Mouse (Mus musculus): ENCODE measurements around the gene Szrd1. TPM values are rescaled to one million over a fixed set of nuclear protein-coding genes. Genes with fewer than 3 reads are reported as not detected.
"Not testable (repeated sequence)": the region's sequence is repeated elsewhere in the genome, so short reads cannot be mapped to it uniquely, and the experiment has no call there.

Szrd1 gene
- polyA plus RNA-seq, 1 experiment from 2014 or later, result 33.4 TPM

DNA sequence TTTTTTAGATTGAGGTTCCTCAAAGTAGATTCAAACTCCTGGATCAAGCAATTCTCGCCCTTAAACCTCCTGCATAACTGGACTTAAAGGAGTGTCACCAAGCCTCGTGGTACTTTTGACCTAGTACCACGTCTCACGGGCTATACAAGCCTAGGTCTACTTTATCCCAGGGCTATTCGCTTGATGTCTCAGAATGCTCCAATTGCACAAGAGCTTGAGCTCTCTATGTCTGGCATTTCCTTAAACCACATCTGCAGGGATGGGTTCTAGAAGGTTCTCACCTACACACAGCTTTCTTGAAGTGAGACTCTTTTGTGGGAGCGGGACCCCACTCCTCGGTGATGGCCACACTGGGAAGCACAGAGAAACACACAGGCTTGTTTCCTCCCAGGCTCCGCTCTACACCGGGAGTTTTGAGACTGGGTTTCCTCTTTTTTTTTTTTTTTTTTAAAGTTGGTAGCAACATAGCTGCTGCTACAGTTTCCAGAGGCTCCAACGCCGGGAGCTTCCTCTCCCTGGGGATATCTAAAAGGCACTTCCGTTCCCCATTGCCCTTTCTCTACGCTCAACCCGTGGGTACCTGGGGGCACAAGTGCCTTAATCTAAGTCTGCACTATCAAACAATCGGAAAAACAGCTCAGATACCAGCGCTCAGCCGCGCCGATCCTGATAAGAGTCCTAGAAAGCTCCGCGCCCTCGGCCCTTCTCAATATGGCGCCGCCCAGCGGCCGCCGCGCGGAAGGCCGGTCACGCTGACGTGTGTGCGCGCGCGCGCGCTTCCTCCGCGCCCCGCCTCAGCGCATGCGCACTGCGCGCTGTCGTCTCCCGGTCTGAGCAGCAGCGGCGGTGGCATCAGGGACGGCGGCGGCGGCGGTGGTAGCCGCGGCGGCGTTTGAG lies 7.8 kb upstream of the Szrd1 start, which contains the start of gene Fbxo42:
Gene Fbxo42 (plus strand): TSS at position 802 of the 897 bp plus-strand sequence.
- Histone ChIP-seq H3K27me3 (replicated peaks) (no peaks in the 10 kb centered on the region), H3K9ac (peak within 1 kb of the TSS; percentile 97), H3K4me2 (peak within 1 kb of the TSS; percentile 80), H3K9me3 (replicated peaks) (no peaks in the 10 kb centered on the region), H3K4me3 (peak within 1 kb of the TSS; percentile 99), H3K4me1 (replicated peaks) (peaks cover 27% of the 10 kb centered on the region), H3K27ac (ENCODE audit: poor library complexity, severe bottlenecking) (peak within 1 kb of the TSS; percentile 83), H3K36me3 (no peaks in the 10 kb centered on the region)
- 7% methylated on average over 56 of the region's 58 CpGs for WGBS
- peak; percentile 93 for ATAC-seq (ENCODE audit: insufficient number of reproducible peaks, low FRiP score)

DNA sequence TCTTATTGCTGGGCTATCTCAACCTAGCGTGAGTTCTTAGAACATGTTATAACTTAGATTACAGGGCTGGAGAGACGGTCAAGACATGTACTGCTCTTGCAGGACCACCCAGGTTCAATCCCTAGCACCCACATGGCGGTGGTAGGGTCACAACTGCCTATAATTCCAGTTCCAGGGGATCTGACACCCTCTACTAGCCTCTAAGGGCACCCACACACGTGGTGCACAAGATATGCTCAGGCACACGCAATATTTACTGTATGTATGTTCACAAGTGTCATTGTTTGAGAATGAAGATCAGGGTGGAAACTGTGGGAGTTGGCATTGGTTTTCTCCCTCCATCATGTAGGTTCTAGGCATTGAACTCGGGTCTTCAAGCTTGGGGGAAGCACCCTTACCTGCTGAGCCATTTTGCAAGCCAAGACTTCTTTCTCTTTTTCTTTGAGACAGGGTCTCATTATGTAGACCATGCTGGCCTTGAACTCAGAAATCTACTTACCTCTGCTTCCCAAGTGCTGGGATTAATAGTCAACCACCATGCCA lies 7.0 kb upstream of the Szrd1 start:
- Histone ChIP-seq H3K9ac (no peak overlapping the region), H3K9me3 (replicated peaks) (no peaks in the 10 kb centered on the region), H3K27ac (ENCODE audit: poor library complexity, severe bottlenecking) (peak overlapping the region; percentile 83; the same call in 1 of the 2 replicates), H3K27me3 (replicated peaks) (no peaks in the 10 kb centered on the region), H3K4me3 (no peak overlapping the region), H3K36me3 (no peaks in the 10 kb centered on the region), H3K4me1 (replicated peaks) (peaks cover 21% of the 10 kb centered on the region), H3K4me2 (peak overlapping the region; percentile 80)
- 91% methylated on average over 6 of the region's 6 CpGs for WGBS
- no peak for ATAC-seq (ENCODE audit: insufficient number of reproducible peaks, low FRiP score)

DNA sequence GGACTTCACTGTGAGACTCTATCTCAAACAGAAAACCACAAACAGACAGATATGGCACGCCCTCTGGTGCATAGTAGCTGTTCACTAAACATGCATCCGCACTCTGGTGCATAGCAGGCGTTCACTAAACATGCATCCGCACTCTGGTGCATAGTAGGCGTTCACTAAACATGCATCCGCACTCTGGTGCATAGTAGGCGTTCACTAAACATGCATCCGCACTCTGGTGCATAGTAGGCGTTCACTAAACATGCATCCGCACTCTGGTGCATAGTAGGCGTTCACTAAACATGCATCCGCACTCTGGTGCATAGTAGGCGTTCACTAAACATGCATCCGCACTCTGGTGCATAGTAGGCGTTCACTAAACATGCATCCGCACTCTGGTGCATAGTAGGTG lies 5.5 kb upstream of the Szrd1 start:
- H3K9me3 ChIP-seq (replicated peaks); H3K36me3 ChIP-seq; H3K4me2 ChIP-seq; H3K9ac ChIP-seq; H3K4me3 ChIP-seq; H3K27me3 ChIP-seq (replicated peaks); ATAC-seq (ENCODE audit: insufficient number of reproducible peaks, low FRiP score); H3K27ac ChIP-seq (ENCODE audit: poor library complexity, severe bottlenecking): not testable (repeated sequence)
- 85% methylated on average over 12 of the region's 16 CpGs for WGBS
- H3K4me1 ChIP-seq (replicated peaks), result peaks cover 21% of the 10 kb centered on the region

DNA sequence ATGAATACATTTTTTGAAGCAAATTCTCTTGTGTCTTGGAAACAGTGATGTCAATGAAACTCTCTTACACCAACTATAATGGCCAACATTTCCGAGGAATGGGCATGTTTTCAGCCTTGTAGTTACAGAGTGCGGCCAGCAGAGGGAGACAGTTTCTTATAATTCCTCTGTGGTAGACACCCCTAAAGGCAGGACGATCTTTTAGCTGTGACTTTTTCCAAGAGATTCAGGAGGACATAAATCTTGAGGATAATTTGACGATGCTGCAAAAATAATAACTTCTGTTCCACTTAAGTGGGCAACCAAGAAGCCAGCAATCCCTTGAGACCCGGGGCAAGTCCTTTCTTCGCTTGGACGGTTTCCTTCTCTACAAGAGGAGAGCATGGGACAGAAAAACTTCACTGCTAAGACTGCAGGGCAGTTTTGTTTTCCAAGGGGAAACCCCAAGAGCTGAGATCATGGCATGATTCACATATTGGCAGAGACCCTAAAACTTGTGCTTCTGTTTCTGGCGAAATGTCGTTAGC lies 2.8 kb upstream of the Szrd1 start:
- Histone ChIP-seq H3K27ac (ENCODE audit: poor library complexity, severe bottlenecking) (no peak overlapping the region), H3K4me3 (no peak overlapping the region), H3K36me3 (no peaks in the 10 kb centered on the region), H3K27me3 (replicated peaks) (no peaks in the 10 kb centered on the region), H3K9me3 (replicated peaks) (no peaks in the 10 kb centered on the region), H3K4me1 (replicated peaks) (peaks cover 19% of the 10 kb centered on the region), H3K9ac (peak overlapping the region; percentile 47; the same call in 1 of the 2 replicates), H3K4me2 (peak overlapping the region; percentile 47)
- WGBS, result 23% methylated on average over 9 of the region's 9 CpGs
- no peak for ATAC-seq (ENCODE audit: insufficient number of reproducible peaks, low FRiP score)

DNA sequence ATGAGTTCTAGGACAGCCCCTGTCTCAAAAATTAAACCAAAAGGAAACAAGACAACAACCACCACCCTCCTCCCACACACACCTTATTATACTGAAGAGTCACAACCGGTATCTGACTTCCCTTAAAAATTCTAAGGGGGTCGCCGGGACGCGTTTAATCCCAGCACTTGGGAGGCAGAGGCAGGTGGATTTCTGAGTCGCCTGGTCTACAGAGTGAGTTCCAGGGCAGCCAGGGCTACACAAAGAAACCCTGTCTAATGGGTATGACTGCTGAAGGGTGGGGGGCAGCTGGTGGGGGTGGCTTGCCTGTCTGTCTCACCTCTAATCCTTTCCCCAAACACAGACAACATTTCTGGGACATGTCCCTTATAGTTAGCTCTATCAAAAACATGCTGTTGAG lies 1.4 kb upstream of the Szrd1 start:
- peaks cover 23% of the 10 kb centered on the region for H3K4me1 ChIP-seq (replicated peaks)
- no peak overlapping the region for H3K27ac ChIP-seq (ENCODE audit: poor library complexity, severe bottlenecking)
- no peak for ATAC-seq (ENCODE audit: insufficient number of reproducible peaks, low FRiP score)
- H3K27me3 ChIP-seq (replicated peaks), result no peaks in the 10 kb centered on the region
- no peak overlapping the region for H3K9ac ChIP-seq
- H3K4me3 ChIP-seq, result no peak overlapping the region
- no peaks in the 10 kb centered on the region for H3K9me3 ChIP-seq (replicated peaks)
- no peak overlapping the region for H3K4me2 ChIP-seq
- H3K36me3 ChIP-seq, result no peaks in the 10 kb centered on the region; the same call in 1 of the 2 replicates
- 87% methylated on average over 6 of the region's 6 CpGs for WGBS

DNA sequence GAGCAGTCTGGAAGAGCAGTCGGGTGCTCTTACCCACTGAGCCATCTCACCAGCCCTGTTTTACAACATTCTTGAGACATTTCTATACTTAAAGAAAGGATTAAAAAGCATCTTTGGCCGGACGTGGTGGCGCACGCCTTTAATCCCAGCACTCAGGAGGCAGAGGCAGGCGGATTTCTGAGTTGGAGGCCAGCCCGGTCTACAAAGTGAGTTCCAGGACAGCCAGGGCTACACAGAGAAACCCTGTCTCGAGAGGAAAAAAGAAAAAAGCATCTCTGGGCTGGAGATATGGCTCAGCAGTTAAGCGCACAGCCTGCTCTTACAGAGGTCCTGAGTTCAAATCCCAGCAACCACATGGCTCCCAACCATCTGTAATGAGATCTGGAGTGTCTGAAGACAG lies 779 bp upstream of the Szrd1 start:
- 87% methylated on average over 9 of the region's 9 CpGs for WGBS
- H3K4me3 ChIP-seq; H3K27ac ChIP-seq (ENCODE audit: poor library complexity, severe bottlenecking); H3K4me2 ChIP-seq; H3K27me3 ChIP-seq (replicated peaks); H3K9ac ChIP-seq; H3K9me3 ChIP-seq (replicated peaks); ATAC-seq (ENCODE audit: insufficient number of reproducible peaks, low FRiP score); H3K36me3 ChIP-seq: not testable (repeated sequence)
- peaks cover 28% of the 10 kb centered on the region for H3K4me1 ChIP-seq (replicated peaks)

DNA sequence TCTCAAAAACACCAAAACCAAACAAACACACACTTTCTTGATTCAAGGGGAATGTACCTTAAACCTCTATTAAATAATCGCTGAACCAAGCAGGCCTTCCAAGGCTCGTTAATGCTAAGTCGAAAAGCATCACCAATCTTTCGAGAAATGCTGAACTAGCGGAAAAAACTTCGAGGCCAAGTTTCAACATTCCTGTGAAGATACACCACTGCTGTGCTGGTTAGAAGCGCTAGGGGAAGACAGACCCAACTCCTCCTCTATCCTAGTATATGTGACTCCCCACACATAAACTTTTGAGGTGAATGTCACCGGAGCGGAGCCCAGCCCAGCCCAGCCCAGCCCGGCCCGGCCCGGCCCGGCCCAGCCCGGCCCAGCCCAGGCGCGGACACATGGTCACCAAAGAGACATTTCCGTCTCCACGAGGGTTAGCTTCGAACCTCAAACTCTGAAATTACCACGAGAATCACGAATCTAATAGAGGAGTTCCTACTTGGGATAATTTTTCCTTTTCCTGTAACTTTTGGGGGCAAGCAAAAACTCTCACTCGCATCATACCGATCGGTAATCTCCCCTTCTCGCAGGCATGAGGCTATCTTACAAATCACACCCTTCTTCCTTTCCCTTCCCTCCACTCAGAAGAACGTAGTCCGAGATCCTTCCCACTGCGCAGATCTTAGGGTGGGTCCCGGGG lies 1.0 kb downstream of the Szrd1 start:
- Histone ChIP-seq H3K27me3 (replicated peaks) (no peaks in the 10 kb centered on the region), H3K9ac (peak overlapping the region; percentile 85), H3K4me1 (replicated peaks) (peaks cover 43% of the 10 kb centered on the region), H3K27ac (ENCODE audit: poor library complexity, severe bottlenecking) (peak overlapping the region; percentile 95), H3K9me3 (replicated peaks) (no peaks in the 10 kb centered on the region), H3K4me3 (peak overlapping the region; percentile 89), H3K36me3 (no peaks in the 10 kb centered on the region; the same call in 1 of the 2 replicates), H3K4me2 (peak overlapping the region; percentile 97)
- peak; percentile 16 for ATAC-seq (ENCODE audit: insufficient number of reproducible peaks, low FRiP score)
- 1% methylated on average over 29 of the region's 29 CpGs for WGBS

DNA sequence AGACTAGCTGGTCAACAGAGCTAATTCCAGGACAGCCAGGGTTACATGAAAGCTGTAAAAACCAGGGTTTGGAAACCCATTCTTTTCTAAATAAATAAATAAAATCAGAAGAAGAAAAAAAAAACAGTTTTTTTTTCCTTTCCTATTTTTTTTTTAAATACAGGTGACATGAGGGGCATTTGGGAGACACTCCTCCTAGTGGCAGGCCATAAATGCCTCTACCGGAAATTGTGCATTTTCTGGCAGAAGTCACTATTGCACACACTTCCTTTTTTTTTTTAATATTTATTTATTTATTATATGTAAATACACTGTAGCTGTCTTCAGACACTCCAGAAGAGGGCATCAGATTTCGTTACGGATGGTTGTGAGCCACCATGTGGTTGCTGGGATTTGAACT lies 1.8 kb downstream of the Szrd1 start:
- H3K9ac ChIP-seq; H3K9me3 ChIP-seq (replicated peaks); ATAC-seq (ENCODE audit: insufficient number of reproducible peaks, low FRiP score); H3K27ac ChIP-seq (ENCODE audit: poor library complexity, severe bottlenecking); H3K4me3 ChIP-seq; H3K36me3 ChIP-seq; H3K27me3 ChIP-seq (replicated peaks): not testable (repeated sequence)
- Histone ChIP-seq H3K4me1 (replicated peaks) (peaks cover 51% of the 10 kb centered on the region), H3K4me2 (peak overlapping the region; percentile 97)
- 83% methylated on average over 3 of the region's 3 CpGs for WGBS

DNA sequence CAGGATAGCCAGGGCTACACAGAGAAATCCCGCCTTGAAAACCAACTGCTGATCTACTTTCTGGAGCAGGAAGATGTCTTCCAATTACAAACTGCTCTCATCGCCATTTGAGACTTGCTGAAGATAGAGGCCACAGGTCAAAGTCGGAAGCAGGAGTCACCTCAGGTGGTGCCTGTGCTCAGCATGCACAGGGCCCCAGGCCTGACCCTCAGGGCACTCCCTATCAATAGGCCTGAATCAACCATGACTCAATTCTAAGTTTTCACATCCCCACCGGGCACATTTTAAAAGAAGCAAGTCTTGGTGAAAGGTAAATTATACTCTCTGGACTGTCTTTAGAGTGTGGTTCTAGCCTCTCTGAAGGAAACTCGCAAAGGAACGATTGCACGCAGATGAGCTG lies 3.4 kb downstream of the Szrd1 start:
- ATAC-seq (ENCODE audit: insufficient number of reproducible peaks, low FRiP score), result no peak
- 72% methylated on average over 7 of the region's 7 CpGs for WGBS
- H3K9ac ChIP-seq, result peak overlapping the region; percentile 31; the same call in 1 of the 2 replicates
- peaks cover 67% of the 10 kb centered on the region for H3K4me1 ChIP-seq (replicated peaks)
- H3K27ac ChIP-seq (ENCODE audit: poor library complexity, severe bottlenecking), result no peak overlapping the region
- no peak overlapping the region for H3K4me2 ChIP-seq
- no peaks in the 10 kb centered on the region for H3K9me3 ChIP-seq (replicated peaks)
- no peaks in the 10 kb centered on the region; the same call in 1 of the 2 replicates for H3K36me3 ChIP-seq
- H3K4me3 ChIP-seq, result no peak overlapping the region
- no peaks in the 10 kb centered on the region for H3K27me3 ChIP-seq (replicated peaks)

DNA sequence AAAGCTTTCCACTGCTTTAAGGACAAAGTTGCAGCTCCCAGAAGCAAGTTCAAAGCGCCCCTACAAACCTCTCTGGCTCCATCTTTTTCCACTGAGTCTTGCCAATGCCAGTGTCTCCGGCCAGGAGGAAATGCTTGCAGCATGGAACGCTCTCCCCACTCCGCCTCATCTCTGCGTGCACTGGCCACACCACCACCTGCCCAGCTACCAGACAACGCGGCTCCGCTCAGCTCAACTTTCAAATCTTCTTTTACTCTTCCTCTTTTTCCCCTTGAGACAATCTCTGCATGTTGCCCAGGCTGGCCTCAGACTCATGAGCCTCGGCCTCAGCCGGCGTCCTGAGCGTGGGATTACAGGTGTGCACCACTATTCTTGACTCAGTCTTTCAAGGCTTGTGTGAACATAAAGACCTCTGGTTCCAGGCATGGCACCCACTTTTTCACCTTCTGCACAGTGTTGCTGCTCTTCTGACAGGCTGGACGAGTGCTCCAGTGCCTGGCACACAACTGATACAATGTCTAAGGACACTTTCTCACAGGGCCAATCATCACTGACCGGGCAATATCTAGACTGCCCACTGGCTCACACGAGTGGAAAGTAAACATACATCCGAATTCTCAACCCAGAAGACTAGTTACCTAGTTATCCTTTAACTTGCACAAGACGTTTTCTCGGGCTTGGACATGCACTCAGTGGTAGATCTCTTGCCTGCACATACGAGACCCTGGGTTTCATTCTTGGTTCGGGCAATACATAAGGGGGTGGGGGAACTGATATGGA lies 4.6 kb downstream of the Szrd1 start:
- Histone ChIP-seq H3K27me3 (replicated peaks) (no peaks in the 10 kb centered on the region), H3K4me2 (peak overlapping the region; percentile 14; the same call in 1 of the 2 replicates), H3K9ac (no peak overlapping the region), H3K4me3 (no peak overlapping the region), H3K27ac (ENCODE audit: poor library complexity, severe bottlenecking) (peak overlapping the region; percentile 22; the same call in 1 of the 2 replicates), H3K9me3 (replicated peaks) (no peaks in the 10 kb centered on the region), H3K36me3 (no peaks in the 10 kb centered on the region; the same call in 1 of the 2 replicates), H3K4me1 (replicated peaks) (peaks cover 75% of the 10 kb centered on the region)
- 68% methylated on average over 20 of the region's 20 CpGs for WGBS
- no peak for ATAC-seq (ENCODE audit: insufficient number of reproducible peaks, low FRiP score)
